Mouse (Mus musculus): ENCODE measurements around the gene Gm21913.
"Not testable (repeated sequence)": the region's sequence is repeated elsewhere in the genome, so short reads cannot be mapped to it uniquely, and the experiment has no call there.

The Gm21913 gene

DNA sequence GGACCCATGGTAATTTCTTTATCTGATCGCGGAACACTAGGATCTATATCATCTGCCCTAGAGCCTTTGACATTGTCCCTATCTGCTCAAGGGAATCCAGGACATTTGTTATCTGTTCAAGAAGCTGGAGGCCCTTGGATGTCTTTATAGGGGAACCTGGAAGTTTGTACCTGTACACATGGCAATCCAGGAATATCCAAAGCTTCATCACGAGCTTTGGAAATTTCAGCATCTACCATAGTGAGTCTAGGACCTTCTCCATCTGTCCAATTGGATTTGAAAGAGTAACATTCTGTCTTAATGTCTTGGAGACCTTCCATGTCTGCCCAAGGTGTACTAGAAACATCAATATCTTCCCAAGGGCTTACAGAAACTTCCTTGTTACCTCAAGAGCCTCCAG lies at the start of gene Gm21913:
TSS of gene Gm21913 (plus strand) at position 301 of the 400 bp plus-strand sequence.
- not testable (repeated sequence) for DNase-seq (ENCODE audit: low read depth)

All from c-Kit-positive CD71-positive TER-119-negative erythroid progenitor cells, embryonic 14.5 days (primary cell).